Mouse (Mus musculus): Measurements from ENCODE around the gene P4ha2. TPM values are rescaled to one million over a fixed set of nuclear protein-coding genes. Genes with fewer than 3 reads are reported as not detected.

P4ha2 gene
- total RNA-seq, 1 experiment from 2014 or later = 0.18 TPM

DNA sequence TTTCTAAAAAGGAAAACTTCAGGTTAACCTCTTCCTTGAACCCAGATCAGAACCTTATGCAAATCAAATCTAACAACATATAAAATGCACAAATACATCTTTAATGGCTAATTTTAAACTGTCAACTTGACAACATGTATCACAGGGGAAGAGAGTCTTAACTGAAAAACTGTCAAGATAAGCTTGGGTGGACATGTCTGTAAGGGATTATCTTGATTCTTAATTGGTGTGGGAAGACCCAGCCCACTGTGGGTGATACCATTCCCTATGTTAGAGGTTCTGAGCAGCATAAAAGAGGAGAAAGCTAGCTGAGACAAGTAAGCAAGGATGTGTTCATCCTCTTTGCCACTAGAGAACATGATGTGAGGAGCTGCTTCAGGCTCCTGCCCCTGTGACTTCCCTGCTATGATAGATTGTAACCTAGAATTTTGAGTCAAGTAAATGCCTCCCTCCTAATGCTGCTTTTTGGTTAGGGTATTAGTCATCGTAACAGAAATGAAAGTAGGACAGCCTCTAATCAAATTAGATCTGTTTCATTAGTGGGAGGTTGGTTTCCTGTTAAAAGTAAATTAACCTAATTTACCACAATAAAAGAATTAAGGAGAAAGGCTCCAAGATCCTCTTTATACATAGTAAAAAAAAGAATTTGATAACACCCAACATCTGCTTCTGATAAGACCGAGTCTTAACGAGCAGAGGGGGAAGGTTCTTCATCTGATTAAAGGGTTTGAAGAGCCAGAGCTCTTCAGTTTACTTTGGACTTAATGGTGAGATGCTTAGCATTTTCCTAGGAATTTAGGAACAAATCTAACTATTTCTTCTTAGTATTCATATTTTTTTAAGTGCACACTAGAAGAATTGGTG is 69.8 kb downstream of the P4ha2 start:
- ATAC-seq (replicated peaks; ENCODE audit: low read depth, poor library complexity, severe bottlenecking) = no peak

DNA sequence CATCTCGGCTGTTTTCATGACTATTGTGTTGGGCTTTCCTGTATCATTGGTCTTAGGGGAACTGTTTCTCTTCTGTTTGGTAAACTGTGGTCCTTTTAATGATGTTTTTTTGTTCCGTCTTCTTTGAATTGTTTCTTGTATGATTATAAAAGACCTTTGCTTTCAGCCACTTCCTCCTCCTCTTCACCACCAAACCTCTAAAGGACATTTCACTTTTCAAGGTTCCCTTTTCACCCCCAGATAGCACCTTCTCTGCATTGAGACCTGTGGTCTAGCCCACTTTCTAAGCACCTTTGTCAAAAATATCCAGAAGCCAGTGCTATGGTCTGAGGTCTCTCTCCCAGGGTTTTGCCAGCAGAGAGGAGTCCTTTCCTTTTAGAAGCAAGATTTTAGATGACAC is 71.3 kb downstream of the P4ha2 start:
- 0 out of 2 replicates have a peak, but pooled peaks have one; percentile 32 for ATAC-seq (replicated peaks; ENCODE audit: low read depth, poor library complexity, severe bottlenecking)

DNA sequence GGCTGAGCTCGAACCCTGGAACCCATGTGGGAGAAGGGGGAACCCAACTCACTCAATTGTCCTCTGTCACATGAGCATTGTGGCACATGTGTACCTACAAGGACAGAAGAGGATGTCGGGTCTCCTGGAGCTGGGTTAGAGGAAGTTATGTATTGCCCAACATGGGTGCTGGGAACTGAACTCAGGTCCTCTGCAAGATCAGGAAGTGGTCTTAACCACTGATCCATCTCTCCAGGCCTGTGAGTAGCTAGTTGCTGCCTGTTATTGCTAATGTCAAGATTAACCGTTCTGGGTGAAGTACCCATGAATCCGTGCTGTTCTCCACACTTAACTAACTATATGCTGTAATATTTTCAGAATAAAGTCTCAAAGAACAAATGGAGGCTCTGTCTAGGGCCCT is 74.3 kb downstream of the P4ha2 start:
- no peak for ATAC-seq (replicated peaks; ENCODE audit: low read depth, poor library complexity, severe bottlenecking)

DNA sequence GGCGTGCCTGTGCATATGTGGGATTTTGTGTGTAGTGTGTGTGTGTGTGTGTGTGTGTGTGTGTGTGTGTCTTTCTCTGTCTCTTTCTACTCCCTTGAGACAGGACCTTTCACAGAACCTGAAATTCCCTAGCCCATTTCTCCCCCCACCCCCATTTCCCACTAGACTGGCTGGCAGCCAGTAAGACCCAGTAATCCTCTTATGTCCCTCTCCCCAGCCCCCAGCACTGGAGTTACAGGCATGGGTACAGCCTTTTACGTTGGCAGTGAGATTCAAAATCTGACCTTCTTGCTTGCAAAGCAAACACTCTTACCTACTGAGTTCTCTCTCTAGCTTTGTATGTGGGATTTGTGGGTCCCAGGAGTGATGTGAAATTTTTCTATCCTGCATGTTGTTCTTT is 75.0 kb downstream of the P4ha2 start:
- ATAC-seq (replicated peaks; ENCODE audit: low read depth, poor library complexity, severe bottlenecking) = no peak

Other genes with a start within 250 kb of the P4ha2 start
- 3.6 and 4.5 TPM in 2 replicates for gene Gm12216, start 240.8 kb upstream of the P4ha2 start, total RNA-seq (2017)
- 7.8 and 11.0 TPM in 2 replicates for gene Slc22a5, start 208.4 kb upstream of the P4ha2 start, total RNA-seq (2017)
- 1.6 and 1.9 TPM in 2 replicates for gene Slc22a21, start 119.8 kb upstream of the P4ha2 start, total RNA-seq (2017)
- gene Slc22a4, start 72.0 kb upstream of the P4ha2 start, total RNA-seq (2017) = 4.8 and 6.5 TPM in 2 replicates
- 0.41 TPM in 1 of 2 replicates, not detected in the other for gene Pdlim4, start 31.1 kb upstream of the P4ha2 start, total RNA-seq (2017)
- not detected in 2 replicates for gene Csf2, start 149.6 kb downstream of the P4ha2 start, total RNA-seq (2017)
- gene Il3, start 167.2 kb downstream of the P4ha2 start, total RNA-seq (2017) = not detected in 2 replicates
- 10.1 and 13.4 TPM in 2 replicates for gene Acsl6, start 203.7 kb downstream of the P4ha2 start, total RNA-seq (2017)